Mouse (Mus musculus) frontal cortex, postnatal 14 days (tissue): ENCODE measurements at regions not wholly inside any gene's neighbourhood (a gene's known extent, or its start where the extent isn't known, plus 50 kb on each side); places are given as distances from the start of the nearest gene placed in this dataset.

Experiments used
- DNase-seq, 2 experiments: peaks; one replicate each; pipeline ENCODE4 v3.0.0; 2022; ENCODE audit warnings: low spot score in 2 of 2

GRCm38 (mm10) chr1:71837764-71838163 lies 184.8 kb upstream of the Fn1 start:
- DNase-seq, result no peak

DNA sequence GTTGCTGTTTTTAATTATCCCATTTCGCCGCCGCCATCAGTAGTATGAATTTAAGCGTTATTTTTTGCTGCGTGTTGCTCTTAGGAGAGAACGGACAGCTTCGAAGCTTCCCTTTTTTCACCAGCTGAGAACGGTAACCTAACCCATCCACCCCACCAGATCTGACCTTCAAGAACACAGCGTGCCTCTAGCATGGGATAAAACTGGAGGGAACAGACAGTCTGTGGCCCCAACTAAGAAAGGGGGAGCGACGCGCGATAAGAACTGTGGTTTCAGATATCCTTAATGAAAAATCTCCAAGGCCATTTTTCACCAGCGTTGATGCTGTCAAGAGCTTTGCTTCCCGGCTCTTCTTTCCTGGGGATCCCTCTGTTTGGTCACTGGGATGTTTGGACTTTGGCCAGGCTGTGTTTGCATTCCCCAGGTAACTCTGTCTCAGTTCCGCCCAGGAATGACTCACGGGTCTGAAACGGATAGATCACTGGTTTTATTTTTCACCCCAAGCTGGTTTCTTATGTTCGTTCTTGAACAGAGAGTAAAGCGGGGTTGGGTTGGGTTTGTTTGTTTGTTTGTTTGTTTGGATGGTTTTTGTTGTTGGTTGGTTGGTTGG lies 184.1 kb upstream of the Fn1 start:
- DNase-seq, result no peak

- no peak for DNase-seq
Measured at GRCm38 (mm10) chr1:71830379-71830778, 177.4 kb upstream of the Fn1 start.

DNA sequence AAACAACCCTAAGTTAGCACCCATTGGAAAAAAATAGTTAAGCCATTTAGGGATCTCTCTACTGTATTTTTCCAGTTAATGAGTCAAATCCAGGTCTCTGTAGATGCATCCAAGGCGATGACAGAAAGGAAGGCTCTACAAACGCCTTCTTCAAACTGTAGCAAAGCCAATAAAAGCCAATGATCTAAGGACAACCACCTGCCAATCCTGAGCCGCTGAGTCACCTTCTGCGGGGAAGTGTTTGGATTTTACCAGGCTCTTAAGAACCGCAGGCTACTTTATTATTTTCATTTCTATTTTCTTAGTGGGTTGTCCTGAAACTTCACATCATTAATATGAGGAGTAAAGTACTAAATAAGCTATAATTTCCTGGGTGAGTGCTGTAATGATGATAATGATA lies 171.4 kb upstream of the Fn1 start:
- DNase-seq, result no peak

DNA sequence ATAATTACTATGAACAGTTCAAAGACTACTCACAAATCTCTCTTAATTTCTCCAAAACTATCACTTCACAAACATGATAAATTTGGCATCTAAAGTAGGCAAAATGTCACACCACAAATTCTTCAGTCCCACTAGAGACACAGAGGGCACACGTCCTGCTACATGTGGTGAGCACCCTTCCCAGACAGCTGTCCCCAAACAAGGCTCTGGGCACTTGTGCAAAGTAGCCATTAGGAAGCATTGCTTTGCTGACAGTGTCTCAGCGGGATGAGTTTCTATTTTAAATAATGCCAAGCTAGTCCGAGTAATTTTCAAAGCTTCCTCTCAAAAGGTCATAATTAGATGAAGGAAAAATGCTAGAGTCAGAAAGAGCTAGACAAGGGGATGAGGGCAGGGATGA lies 169.1 kb upstream of the Fn1 start:
- no peak for DNase-seq

DNA sequence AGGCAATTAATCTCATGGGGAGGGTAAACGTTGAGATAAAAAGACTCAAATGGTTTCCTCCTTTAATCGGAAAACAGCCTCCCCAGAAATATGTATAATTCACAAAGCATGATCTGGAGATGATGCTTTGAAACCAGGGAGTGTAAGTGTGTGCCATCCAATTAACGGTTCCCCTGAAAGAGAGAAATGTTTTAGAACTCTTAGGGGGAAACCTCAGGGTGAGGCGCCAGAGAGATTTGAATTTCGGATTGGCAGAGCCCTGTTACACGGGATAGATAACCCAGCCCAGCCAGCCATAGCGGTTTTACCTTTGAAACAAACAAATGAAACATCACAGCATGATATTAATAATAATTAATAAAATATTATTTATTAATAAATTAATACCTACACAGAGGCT lies 168.1 kb upstream of the Fn1 start:
- DNase-seq, result no peak

GRCm38 (mm10) chr1:71816306-71816705 lies 163.3 kb upstream of the Fn1 start:
- DNase-seq, result no peak

DNA sequence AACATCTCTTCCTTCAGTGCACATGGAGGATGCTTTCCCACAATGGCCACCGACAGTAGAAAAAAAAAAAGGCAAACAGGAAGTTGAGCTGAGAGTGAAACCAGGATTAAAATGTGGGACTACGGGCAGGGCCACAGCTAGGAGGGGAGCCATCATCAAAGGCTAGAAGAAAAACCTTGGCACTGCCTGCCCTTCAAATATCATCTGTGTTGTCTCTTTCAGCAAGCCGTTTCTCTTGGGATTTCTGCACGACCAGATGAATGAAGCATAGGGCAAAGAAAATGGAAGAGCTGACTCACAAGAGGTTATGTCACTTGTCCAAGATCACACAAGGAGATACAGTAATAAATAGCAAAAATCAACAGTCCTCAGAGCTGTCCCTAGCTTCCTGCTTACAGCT lies 161.1 kb upstream of the Fn1 start:
- DNase-seq, result no peak

DNA sequence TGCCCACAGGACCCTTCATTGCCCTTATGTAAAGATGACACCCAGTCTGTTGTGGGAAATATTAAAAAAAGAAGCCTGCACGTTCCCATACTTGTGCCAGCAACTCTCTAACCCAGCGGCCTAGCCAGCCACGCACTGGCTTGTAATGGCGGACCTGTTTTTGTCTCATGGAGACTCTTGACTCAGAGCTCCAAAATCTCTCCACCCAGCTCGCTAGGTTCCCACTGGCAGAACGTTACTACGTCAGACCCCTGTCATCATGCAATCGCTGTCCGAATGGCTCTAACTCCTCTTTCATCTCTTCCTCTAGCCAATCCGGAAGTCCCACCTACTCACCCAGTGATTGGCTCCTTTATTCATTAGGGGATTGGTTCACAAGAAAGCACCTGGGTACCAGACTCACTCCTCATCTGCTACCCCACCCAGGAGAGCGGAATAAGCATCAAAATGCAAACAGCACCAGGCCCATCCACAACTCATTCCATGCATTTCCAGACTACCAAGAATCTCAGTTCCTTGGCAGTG lies 159.2 kb upstream of the Fn1 start:
- no peak for DNase-seq

- no peak for DNase-seq
Measured at GRCm38 (mm10) chr1:71811196-71811788, 158.3 kb upstream of the Fn1 start.

- no peak for DNase-seq
Measured at GRCm38 (mm10) chr1:71808005-71808404, 155.0 kb upstream of the Fn1 start.

- DNase-seq, result no peak
Measured at GRCm38 (mm10) chr1:71807586-71807985, 154.6 kb upstream of the Fn1 start.

GRCm38 (mm10) chr1:71801283-71802066 lies 148.5 kb upstream of the Fn1 start:
- no peak for DNase-seq

DNA sequence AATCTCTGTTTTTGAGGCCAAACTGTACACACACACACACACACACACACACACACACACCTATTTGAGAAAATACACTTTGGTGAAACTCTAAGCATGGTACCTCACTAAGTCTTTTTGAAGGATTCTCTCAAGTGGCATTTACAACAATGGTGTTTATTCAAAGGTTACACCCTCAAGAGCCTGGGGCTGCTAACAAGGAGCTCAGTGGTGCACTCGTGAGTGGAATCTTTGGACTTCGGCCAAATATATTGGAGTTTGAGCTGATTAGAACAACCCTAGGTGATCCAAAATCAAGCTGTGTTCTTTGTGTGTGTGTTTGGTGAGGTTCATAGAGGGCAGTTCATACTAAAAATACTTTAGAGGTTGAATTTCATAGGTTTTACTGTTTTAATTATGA lies 147.6 kb upstream of the Fn1 start:
- no peak for DNase-seq

GRCm38 (mm10) chr1:71798636-71799035 lies 145.6 kb upstream of the Fn1 start:
- no peak for DNase-seq

DNA sequence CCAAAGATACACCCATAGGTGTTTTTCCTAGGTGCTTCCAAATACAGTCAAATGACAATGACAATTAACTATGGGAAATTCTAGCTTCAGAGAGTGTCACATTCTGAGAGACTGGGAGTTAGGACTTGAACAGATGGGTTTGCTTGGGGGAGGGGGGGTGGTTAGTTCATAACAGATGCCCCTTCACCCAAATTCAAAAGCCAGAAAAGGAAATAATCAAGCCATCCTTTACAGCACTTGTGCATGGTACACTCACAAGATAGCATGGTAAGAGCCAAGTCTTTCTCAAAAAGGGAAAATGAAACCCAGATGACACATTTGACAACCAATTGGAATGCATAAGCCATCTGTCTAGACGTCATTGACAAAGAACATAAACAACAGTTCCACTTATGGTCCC lies 135.4 kb upstream of the Fn1 start:
- no peak for DNase-seq

GRCm38 (mm10) chr1:71784880-71785279 lies 131.9 kb upstream of the Fn1 start:
- DNase-seq, result no peak

DNA sequence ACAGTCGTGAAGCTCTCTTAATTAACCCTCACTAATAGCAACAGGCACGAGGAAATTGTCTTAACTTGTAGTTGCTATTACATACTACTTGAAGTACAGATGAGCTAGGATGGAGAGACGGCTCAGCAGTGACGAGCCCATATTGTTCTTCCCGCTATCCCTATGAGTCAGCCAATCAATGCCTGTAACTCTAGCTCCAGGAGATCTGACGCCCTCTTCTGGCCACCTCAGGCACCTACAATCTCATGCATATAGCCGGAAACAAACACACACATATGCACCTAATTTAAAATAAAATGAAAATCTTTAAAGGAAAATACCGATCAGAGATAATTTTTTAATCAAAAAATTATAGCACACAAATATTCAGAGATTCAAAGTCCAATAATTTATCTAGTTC lies 125.3 kb upstream of the Fn1 start:
- DNase-seq, result no peak

DNA sequence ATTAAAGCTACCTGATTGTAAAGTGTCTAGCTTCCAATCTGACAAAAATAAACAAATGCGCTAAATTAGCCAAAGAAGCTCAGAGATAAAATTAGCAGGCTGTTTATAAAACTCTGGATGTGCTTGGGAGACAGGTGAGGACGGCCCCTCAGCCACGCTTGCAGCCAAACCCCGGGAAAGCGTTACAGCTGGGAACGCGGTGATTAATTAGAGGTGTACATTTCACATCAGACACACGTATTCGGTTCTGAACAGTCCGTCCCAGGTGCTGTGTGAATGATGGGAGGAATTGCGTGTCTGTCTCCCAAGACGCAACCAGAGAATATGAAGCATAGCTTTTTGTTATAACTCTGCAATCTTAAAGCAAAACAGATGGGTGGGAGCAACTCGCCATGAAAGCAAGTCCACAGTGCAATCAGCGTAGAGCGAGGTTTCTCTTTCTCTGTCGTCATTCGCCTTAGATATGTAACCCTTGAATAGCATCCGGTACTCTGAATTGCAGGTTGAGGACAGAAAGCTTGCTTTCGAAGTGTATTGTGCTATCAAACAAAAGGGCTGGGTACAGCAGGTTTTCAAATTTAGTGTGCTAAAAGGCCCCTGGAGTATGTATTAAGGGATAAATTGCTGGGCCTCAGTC lies 123.0 kb upstream of the Fn1 start:
- DNase-seq, result no peak

DNA sequence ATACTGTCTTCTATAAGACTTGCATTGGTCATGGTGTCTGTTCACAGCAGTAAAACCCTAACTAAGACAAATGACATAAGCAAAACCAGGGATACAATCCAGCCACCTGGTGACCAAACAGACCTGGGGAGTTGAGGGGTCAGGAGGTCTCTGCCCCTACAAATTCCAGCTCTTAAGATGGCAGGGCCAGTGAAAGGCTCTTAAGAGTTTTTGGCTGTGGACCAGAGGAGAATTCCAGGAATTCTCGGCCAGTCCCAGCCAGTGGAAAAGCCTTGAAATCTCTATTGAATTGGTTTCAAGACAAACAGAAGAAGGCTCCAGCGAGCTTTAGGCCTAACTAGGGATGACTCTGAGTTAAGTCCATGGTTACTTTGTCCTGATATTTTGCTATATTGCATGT lies 119.5 kb upstream of the Fn1 start:
- no peak for DNase-seq

DNA sequence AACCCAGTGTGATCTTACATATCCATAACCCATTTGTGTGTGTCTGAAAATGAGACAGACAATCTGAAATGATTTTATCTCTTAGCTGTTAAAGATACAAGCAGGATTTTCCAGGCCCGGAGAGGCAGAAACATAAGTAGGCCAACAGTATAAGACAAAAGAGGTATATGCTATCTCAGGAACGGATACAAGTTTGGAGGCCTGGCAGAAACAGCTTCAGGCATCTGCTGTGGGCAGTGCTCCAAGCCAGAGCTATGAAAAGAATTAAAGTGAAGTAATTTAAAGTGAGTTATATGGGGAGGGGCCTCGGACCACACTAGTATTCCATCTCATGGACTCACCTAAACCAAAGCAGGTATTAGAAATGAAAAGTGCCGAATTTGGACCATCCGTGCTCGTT lies 118.8 kb upstream of the Fn1 start:
- no peak for DNase-seq

DNA sequence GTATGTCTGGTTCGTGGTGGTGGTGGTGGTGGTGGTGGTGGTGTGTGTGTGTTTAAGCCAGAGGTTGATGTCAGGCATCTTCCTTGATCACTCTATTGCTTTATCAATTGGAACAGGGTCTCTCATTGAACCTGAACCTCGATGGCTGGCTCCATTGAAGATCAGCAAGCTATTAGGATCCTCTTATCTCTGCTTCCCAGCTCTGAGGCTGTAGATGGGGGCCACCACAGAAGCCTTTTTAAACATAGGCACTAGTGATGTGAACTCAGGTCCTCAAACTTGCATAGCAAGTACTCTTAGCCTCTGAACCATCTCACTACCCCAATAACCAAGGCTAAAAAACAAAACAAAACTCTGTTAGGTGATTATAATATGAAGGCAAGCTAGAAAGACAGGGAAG lies 116.6 kb upstream of the Fn1 start:
- DNase-seq, result no peak

DNA sequence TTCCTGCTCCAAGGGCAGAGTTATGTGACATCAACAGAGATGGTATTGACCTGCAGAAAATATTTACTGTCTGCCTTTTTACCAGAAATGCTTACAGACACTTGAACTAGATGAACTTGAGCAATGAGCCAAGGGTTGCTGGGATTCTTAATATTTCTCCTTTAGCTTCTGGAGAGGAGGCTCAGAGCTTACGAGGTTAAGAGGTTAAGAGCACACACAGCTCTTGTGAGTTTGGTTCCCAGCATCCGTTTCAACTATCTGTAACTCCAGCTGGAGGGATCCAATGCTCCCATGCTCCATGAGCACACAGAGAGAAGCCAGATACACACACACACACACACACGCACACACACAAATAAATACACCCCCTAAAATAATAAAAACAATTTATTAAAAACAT lies 114.7 kb upstream of the Fn1 start:
- no peak for DNase-seq
